In genomic region chr12:15811682-15812081, GRCm38 (mm10) we compare ENCODE assay signal across 8 mouse cellular contexts. TPM values are rescaled to one million over a fixed set of nuclear protein-coding genes. Genes with fewer than 3 reads are reported as not detected.
DNase-seq lines count a peak whose midpoint lies in the region; ATAC-seq lines count a peak whose summit lies in the region.

No protein-coding gene starts in this region.

- WGBS in hindbrain, embryonic 11.5 days, result 12% methylated on average over 4 of the region's 4 CpGs
- WGBS in limb, embryonic 12.5 days, result 15% methylated on average over 4 of the region's 4 CpGs
- WGBS in neural tube, embryonic 15.5 days, result 9% methylated on average over 4 of the region's 4 CpGs

- H3K9ac ChIP-seq in hindbrain, embryonic 11.5 days (ENCODE audit: low read depth, low read length), result peak overlapping the region; percentile 42; the same call in 1 of the 2 replicates
- no peak overlapping the region for H3K9ac ChIP-seq in limb, embryonic 12.5 days (replicated peaks)
- peak overlapping the region; percentile 100 for H3K9ac ChIP-seq in neural tube, embryonic 15.5 days (replicated peaks)

- ATAC-seq in hindbrain, embryonic 11.5 days (ENCODE audit: low FRiP score), result peak; percentile 31
- ATAC-seq in limb, embryonic 12.5 days (ENCODE audit: insufficient number of reproducible peaks, insufficient read depth, low FRiP score, low TSS enrichment, low read depth), result no peak
- no peak for ATAC-seq in neural tube, embryonic 15.5 days (ENCODE audit: low FRiP score)

- peaks cover 3% of the 10 kb centered on the region; the same call in 1 of the 2 replicates for H3K4me1 ChIP-seq in hindbrain, embryonic 11.5 days (replicated peaks; ENCODE audit: control insufficient read depth, insufficient read depth, low read length)
- peaks cover 32% of the 10 kb centered on the region for H3K4me1 ChIP-seq in limb, embryonic 12.5 days (replicated peaks)
- peaks cover 44% of the 10 kb centered on the region for H3K4me1 ChIP-seq in neural tube, embryonic 15.5 days

- H3K9me3 ChIP-seq in hindbrain, embryonic 11.5 days (ENCODE audit: control insufficient read depth, low read length), result no peaks in the 10 kb centered on the region
- no peaks in the 10 kb centered on the region for H3K9me3 ChIP-seq in limb, embryonic 12.5 days
- H3K9me3 ChIP-seq in neural tube, embryonic 15.5 days (replicated peaks), result no peaks in the 10 kb centered on the region

- intact Hi-C loops in gastrocnemius, postnatal 14 days (cut with DNase I; ENCODE audit: low total_unique reads), result no loop called here

- H3K36me3 ChIP-seq in hindbrain, embryonic 11.5 days (ENCODE audit: control insufficient read depth, insufficient read depth, low read length), result peaks cover 3% of the 10 kb centered on the region
- peaks cover 31% of the 10 kb centered on the region for H3K36me3 ChIP-seq in limb, embryonic 12.5 days
- peaks cover 16% of the 10 kb centered on the region for H3K36me3 ChIP-seq in neural tube, embryonic 15.5 days

- peak overlapping the region; percentile 62; the same call in 1 of the 2 replicates for H3K27ac ChIP-seq in hindbrain, embryonic 11.5 days (ENCODE audit: low read depth, low read length)
- peak overlapping the region; percentile 36 for H3K27ac ChIP-seq in limb, embryonic 12.5 days
- H3K27ac ChIP-seq in neural tube, embryonic 15.5 days (replicated peaks), result peak overlapping the region; percentile 97

- H3K27me3 ChIP-seq in hindbrain, embryonic 11.5 days (ENCODE audit: control insufficient read depth, insufficient read depth, low read length), result no peaks in the 10 kb centered on the region
- no peaks in the 10 kb centered on the region for H3K27me3 ChIP-seq in limb, embryonic 12.5 days
- H3K27me3 ChIP-seq in neural tube, embryonic 15.5 days (replicated peaks), result no peaks in the 10 kb centered on the region

- peak; percentile 18 for DNase-seq in gastrocnemius, adult 18-20 months (ENCODE audit: low spot score)
- no peak for DNase-seq in gastrocnemius, postnatal 14 days
- peak; percentile 47 for DNase-seq in embryo, embryonic 9.5 days (ENCODE audit: extremely low spot score)
- peak; percentile 71 for DNase-seq in hindbrain, embryonic 11.5 days (ENCODE audit: low spot score)
- DNase-seq in cerebellum, postnatal 4 days (ENCODE audit: low spot score in 2 of 2), result no peak
- DNase-seq in urinary bladder, adult 18-20 months (ENCODE audit: low spot score in 2 of 2), result no peak

- H3K4me3 ChIP-seq in hindbrain, embryonic 11.5 days (ENCODE audit: low read depth, low read length), result peak overlapping the region; percentile 79
- H3K4me3 ChIP-seq in limb, embryonic 12.5 days (replicated peaks), result peak overlapping the region; percentile 78
- H3K4me3 ChIP-seq in neural tube, embryonic 15.5 days (replicated peaks), result peak overlapping the region; percentile 87

- H3K4me2 ChIP-seq in hindbrain, embryonic 11.5 days (replicated peaks; ENCODE audit: low read depth, low read length), result peak overlapping the region; percentile 61
- peak overlapping the region; percentile 72 for H3K4me2 ChIP-seq in limb, embryonic 12.5 days
- peak overlapping the region; percentile 67 for H3K4me2 ChIP-seq in neural tube, embryonic 15.5 days

RNA-seq across cellular contexts. Expression of gene Trib2, which starts 5.0 kb away (rescaled TPM):
- total RNA-seq in gastrocnemius, adult 18-20 months (2021), result 10 to 100 TPM in 1 of 2 experiments, 1 to 10 TPM in 1; 7.1 to 19.5 TPM
- 10 to 100 TPM; 14.2 to 23.0 TPM for total RNA-seq in gastrocnemius, postnatal 14 days (2021)
- 63.3 and 71.3 TPM in 2 replicates for polyA plus RNA-seq in hindbrain, embryonic 11.5 days (2014; fragmentation: Nextera tagmentation; extraction: Ambion mirVana)
- polyA plus RNA-seq in limb, embryonic 12.5 days (2016; fragmentation: Nextera tagmentation; extraction: Ambion mirVana), result 69.1 and 73.6 TPM in 2 replicates
- polyA plus RNA-seq in neural tube, embryonic 15.5 days (2015; fragmentation: Nextera tagmentation; extraction: Ambion mirVana), result 119 and 134 TPM in 2 replicates

Comparison
In these comparisons a context has a peak if more than half of its experiments do, and no peak if none do; other contexts are left out.
1. DNase-seq: peak in gastrocnemius, adult 18-20 months (single experiment), embryo, embryonic 9.5 days (single experiment) and hindbrain, embryonic 11.5 days (single experiment); none in gastrocnemius, postnatal 14 days (single experiment), cerebellum, postnatal 4 days (0 of 2) and urinary bladder, adult 18-20 months (0 of 2).
2. H3K27ac ChIP-seq: peak in every context shown above with its lines; median percentile 97 in neural tube, embryonic 15.5 days; 62 in hindbrain, embryonic 11.5 days; 36 in limb, embryonic 12.5 days.
3. Peak in every context shown above with its lines, with median percentiles within 50 percentile points of each other: H3K4me2 ChIP-seq and H3K4me3 ChIP-seq.